Comparison of ENCODE assay signal across 8 mouse cellular contexts in the genomic region with DNA sequence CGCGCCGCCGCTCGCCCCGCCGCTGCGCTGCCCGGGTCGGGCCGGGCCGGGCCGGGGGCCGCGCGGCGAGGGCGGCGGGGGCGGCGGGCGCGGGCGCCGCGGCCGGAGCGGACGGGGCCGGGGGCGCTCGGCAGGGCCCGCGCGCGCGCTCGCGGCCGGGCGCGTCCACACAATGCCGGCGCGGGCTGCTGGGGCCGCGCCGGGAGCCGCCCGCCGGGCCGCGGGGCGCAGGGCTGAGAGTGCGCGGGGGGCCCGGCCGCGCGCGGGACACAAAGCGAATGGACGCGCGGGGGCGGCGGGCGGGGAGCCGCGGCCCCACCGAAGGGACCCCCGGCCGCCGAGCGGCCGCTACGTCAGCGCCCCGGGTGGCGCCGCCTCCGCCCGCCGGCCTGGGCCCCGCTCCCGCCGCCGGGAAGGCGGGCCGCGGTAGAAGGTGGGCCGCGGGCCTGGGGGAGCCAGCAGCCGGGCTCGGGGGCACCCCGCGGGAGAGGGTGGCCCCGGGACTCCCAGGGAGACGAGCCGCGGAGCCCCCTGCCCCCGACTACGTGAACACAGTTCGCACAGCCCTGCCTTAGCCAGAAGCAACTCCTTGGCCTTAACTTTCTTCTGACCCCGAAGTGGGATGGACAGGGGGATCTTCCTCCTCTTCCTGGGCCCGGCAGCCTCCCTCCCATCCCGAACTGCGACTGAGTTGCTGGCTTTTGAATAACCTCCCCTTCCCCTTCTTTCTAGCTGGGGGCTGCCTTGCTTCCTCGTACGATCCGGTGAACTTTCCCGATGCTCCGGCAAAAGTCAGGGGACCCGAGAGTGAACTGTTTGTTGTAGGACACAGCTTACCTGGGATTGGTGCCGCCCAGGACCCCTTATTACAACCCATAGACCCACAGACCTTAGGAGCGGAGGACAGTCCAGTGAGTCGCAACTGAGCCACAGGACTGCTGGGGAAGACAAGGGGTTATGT. TPM values are rescaled to one million over a fixed set of nuclear protein-coding genes. Genes with fewer than 3 reads are reported as not detected.
A peak's percentile ranks its signal among the peaks of the same experiment; 100 is the strongest.
DNase-seq lines count a peak whose midpoint lies in the region; ATAC-seq and TF ChIP-seq lines count a peak whose summit lies in the region.

Gene Phf2, minus strand, starts transcription at position 349 of the 961 bp plus-strand sequence.

- peak within 1 kb of the TSS; percentile 92; the same call in 1 of the 2 replicates for H3K27ac ChIP-seq in cortical plate, adult 2 months (ENCODE audit: insufficient read depth, low read length)
- peak within 1 kb of the TSS; percentile 93 for H3K27ac ChIP-seq in intestine, embryonic 14.5 days (ENCODE audit: low read depth)
- peak within 1 kb of the TSS; percentile 92 for H3K27ac ChIP-seq in liver, embryonic 11.5 days (ENCODE audit: low read depth, low read length)

- no peak for TF ChIP-seq CTCF in cortical plate, adult 2 months (IDR thresholded peaks at IDR 0.05; ENCODE audit: extremely low read depth, insufficient read depth, low read length)

- peak within 1 kb of the TSS; percentile 97 for H3K9ac ChIP-seq in intestine, embryonic 14.5 days (ENCODE audit: low read length)
- peak within 1 kb of the TSS; percentile 98 for H3K9ac ChIP-seq in liver, embryonic 11.5 days (ENCODE audit: low read depth, low read length)

- peaks cover 7% of the 10 kb centered on the region; the same call in 1 of the 2 replicates for H3K4me1 ChIP-seq in cortical plate, adult 2 months (ENCODE audit: control insufficient read depth, insufficient read depth, low read length)
- H3K4me1 ChIP-seq in intestine, embryonic 14.5 days (replicated peaks; ENCODE audit: control insufficient read depth, insufficient read depth, low read length): peaks cover 38% of the 10 kb centered on the region
- peaks cover 37% of the 10 kb centered on the region for H3K4me1 ChIP-seq in liver, embryonic 11.5 days (replicated peaks; ENCODE audit: control insufficient read depth, insufficient read depth, low read length)

- H3K9me3 ChIP-seq in intestine, embryonic 14.5 days (ENCODE audit: control insufficient read depth, low read length): no peaks in the 10 kb centered on the region
- no peaks in the 10 kb centered on the region for H3K9me3 ChIP-seq in liver, embryonic 11.5 days (ENCODE audit: control insufficient read depth, low read length)

- under 1% methylated on average over 57 of the region's 117 CpGs for WGBS in intestine, embryonic 14.5 days
- WGBS in liver, embryonic 11.5 days: under 1% methylated on average over 69 of the region's 117 CpGs

- peak; percentile 45 for ATAC-seq in intestine, embryonic 14.5 days (replicated peaks; ENCODE audit: low FRiP score, low TSS enrichment, low read depth)
- peak; percentile 54 for ATAC-seq in liver, embryonic 11.5 days (replicated peaks; ENCODE audit: low FRiP score)

- H3K4me2 ChIP-seq in intestine, embryonic 14.5 days (ENCODE audit: low read length): peak within 1 kb of the TSS; percentile 93
- peak within 1 kb of the TSS; percentile 92 for H3K4me2 ChIP-seq in liver, embryonic 11.5 days
- H3K4me2 ChIP-seq in myocyte (ENCODE audit: low read depth): peak within 1 kb of the TSS; percentile 95

- peaks cover 51% of the 10 kb centered on the region for H3K79me2 ChIP-seq in myocyte (ENCODE audit: control insufficient read depth, insufficient read depth)

- peak within 1 kb of the TSS; percentile 98 for H3ac ChIP-seq in myocyte (ENCODE audit: control insufficient read depth, insufficient read length)

- no peak for TF ChIP-seq POLR2A in cortical plate, adult 2 months (IDR thresholded peaks at IDR 0.05; ENCODE audit: extremely low read depth, insufficient read depth, low read length)
- peak; percentile 43 for TF ChIP-seq POLR2A in myocyte (IDR thresholded peaks at IDR 0.05; ENCODE audit: insufficient read length, low read depth)

- no peaks in the 10 kb centered on the region for H3K27me3 ChIP-seq in intestine, embryonic 14.5 days (replicated peaks; ENCODE audit: control insufficient read depth, insufficient read depth, low read length)
- no peaks in the 10 kb centered on the region for H3K27me3 ChIP-seq in liver, embryonic 11.5 days (replicated peaks; ENCODE audit: control insufficient read depth, insufficient read depth, low read length)
- no peaks in the 10 kb centered on the region for H3K27me3 ChIP-seq in myocyte (ENCODE audit: control insufficient read depth, insufficient read depth, insufficient read length)

- DNase-seq in spleen, adult 18-20 months: peak; percentile 25 to 54
- DNase-seq in spleen, postnatal 36 days (ENCODE audit: low spot score in 2 of 2): no peak
- no peak for DNase-seq in gonadal fat pad, adult 2 months (ENCODE audit: low read depth)
- peak; percentile 83 for DNase-seq in intestine, embryonic 14.5 days (ENCODE audit: low spot score)
- peak; percentile 73 for DNase-seq in liver, embryonic 11.5 days (ENCODE audit: low spot score)
- DNase-seq in yolk sac, embryonic 10.5 days (ENCODE audit: low spot score): peak; percentile 56

- H3K4me3 ChIP-seq in cortical plate, adult 2 months (ENCODE audit: insufficient read depth, low read length): peak within 1 kb of the TSS; percentile 76
- H3K4me3 ChIP-seq in intestine, embryonic 14.5 days (ENCODE audit: low read depth, low read length): peak within 1 kb of the TSS; percentile 77
- peak within 1 kb of the TSS; percentile 96 for H3K4me3 ChIP-seq in liver, embryonic 11.5 days (ENCODE audit: low read depth, low read length)
- H3K4me3 ChIP-seq in myocyte: peak within 1 kb of the TSS; percentile 42

- H3K36me3 ChIP-seq in intestine, embryonic 14.5 days (ENCODE audit: control insufficient read depth, insufficient read depth, low read length): peaks cover 6% of the 10 kb centered on the region
- H3K36me3 ChIP-seq in liver, embryonic 11.5 days (ENCODE audit: control insufficient read depth, insufficient read depth, low read length): no peaks in the 10 kb centered on the region
- no peaks in the 10 kb centered on the region for H3K36me3 ChIP-seq in myocyte (ENCODE audit: control insufficient read depth, insufficient read depth)

TF ChIP-seq in myocyte, 11 proteins besides CTCF, POLR2A, EP300 and RAD21:
- TF ChIP-seq REST (IDR thresholded peaks at IDR 0.05; ENCODE audit: insufficient read depth, insufficient read length): no peak
- TF ChIP-seq USF1 (IDR thresholded peaks at IDR 0.05; ENCODE audit: low read depth): no peak
- TF ChIP-seq TCF12 (IDR thresholded peaks at IDR 0.05; ENCODE audit: insufficient read depth, poor library complexity, severe bottlenecking): no peak
- no peak for TF ChIP-seq TCF3 (IDR thresholded peaks at IDR 0.05; ENCODE audit: insufficient read length, low read depth)
- TF ChIP-seq MYOD1 (IDR thresholded peaks at IDR 0.05; ENCODE audit: control insufficient read depth in 1 of 3, insufficient read length in 2 of 3, low read depth in 2 of 3): no peak
- no peak for TF ChIP-seq SRF (IDR thresholded peaks at IDR 0.05; ENCODE audit: control insufficient read depth, insufficient read length, low read depth)
- TF ChIP-seq MAX (IDR thresholded peaks at IDR 0.05; ENCODE audit: low read depth): no peak
- TF ChIP-seq MYOG (IDR thresholded peaks at IDR 0.05; ENCODE audit: control insufficient read depth in 1 of 3, insufficient read depth in 1 of 3, insufficient read length in 2 of 3, low read depth in 2 of 3): no peak
- TF ChIP-seq E2F4 (IDR thresholded peaks at IDR 0.05; ENCODE audit: insufficient read depth): no peak
- TF ChIP-seq CEBPB (IDR thresholded peaks at IDR 0.05; ENCODE audit: insufficient read depth, poor library complexity, severe bottlenecking): no peak
- TF ChIP-seq POLR2AphosphoS2 (IDR thresholded peaks at IDR 0.05; ENCODE audit: insufficient read length, low read depth): no peak

RNA-seq across cellular contexts. Expression of gene Phf2, which starts in this region (rescaled TPM):
- polyA plus RNA-seq in cortical plate, adult 2 months (2012; rRNA removed): 17.5 and 17.7 TPM in 2 replicates
- 12.2 and 18.2 TPM in 2 replicates for polyA plus RNA-seq in gonadal fat pad, adult 2 months (2012; rRNA removed)
- polyA plus RNA-seq in intestine, embryonic 14.5 days (2014; fragmentation: Nextera tagmentation; extraction: Ambion mirVana): 9.9 TPM in 2 replicates
- 6.2 and 8.3 TPM in 2 replicates for polyA plus RNA-seq in liver, embryonic 11.5 days (2014; fragmentation: Nextera tagmentation; extraction: Ambion mirVana)
- polyA plus RNA-seq in myocyte (2012; fragmentation: generic; extraction: Trizol): 21.5 TPM

Comparison
In these comparisons a context has a peak if more than half of its experiments do, and no peak if none do; other contexts are left out.
1. DNase-seq: peak in spleen, adult 18-20 months (2 of 2), intestine, embryonic 14.5 days (single experiment), liver, embryonic 11.5 days (single experiment) and yolk sac, embryonic 10.5 days (single experiment); none in spleen, postnatal 36 days (0 of 2) and gonadal fat pad, adult 2 months (single experiment).
2. H3K4me3 ChIP-seq: peak in every context shown above with its lines; median percentile 96 in liver, embryonic 11.5 days; 77 in intestine, embryonic 14.5 days; 76 in cortical plate, adult 2 months; 42 in myocyte.
3. Peak in every context shown above with its lines, with median percentiles within 50 percentile points of each other: H3K27ac ChIP-seq and H3K4me2 ChIP-seq.